Mouse (Mus musculus) gastrocnemius, postnatal 14 days (tissue): ENCODE measurements around the gene Tcp1. TPM values are rescaled to one million over a fixed set of nuclear protein-coding genes. Genes with fewer than 3 reads are reported as not detected.
"Not testable (repeated sequence)": the region's sequence is repeated elsewhere in the genome, so short reads cannot be mapped to it uniquely, and the experiment has no call there.

Experiments used
- DNase-seq: peaks from one replicate; pipeline ENCODE4 v3.0.0; 2021; ENCODE audit warnings: mixed read lengths
- intact Hi-C: fragments of 180-260 bp; cut with DNase I; formaldehyde crosslinking; loops from one replicate; pipeline ENCODE4 v1.15.1; 2025; ENCODE audit warnings: low total_unique reads
- long read RNA-seq, 2 experiments: library from polyadenylated mRNA; stranded (forward); transcript quantifications; one replicate each; pipeline ENCODE4 v2.0.0; 2021
- total RNA-seq, 2 experiments: library from RNA; stranded (reverse); gene quantifications; 2 replicates each; pipeline ENCODE4 v1.2.3; 2021

Gene Tcp1
- 100 to 1,000 TPM; 205 to 212 TPM for total RNA-seq
- long read RNA-seq, experiment 1, transcript Tcp1-209 (12 exons, 2,446 nt) = major isoform, 150 of 171 reads
- long read RNA-seq, experiment 1, partial matches to known transcripts = 17 of 171 reads
- long read RNA-seq, experiment 1, other reads (novel, unspliced or antisense) = 0 of 171 reads
- long read RNA-seq, experiment 2, transcript Tcp1-209 (12 exons, 2,446 nt) = major isoform, 144 of 179 reads
- long read RNA-seq, experiment 2, partial matches to known transcripts = 27 of 179 reads
- long read RNA-seq, experiment 2, other reads (novel, unspliced or antisense) = 4 of 179 reads

DNA sequence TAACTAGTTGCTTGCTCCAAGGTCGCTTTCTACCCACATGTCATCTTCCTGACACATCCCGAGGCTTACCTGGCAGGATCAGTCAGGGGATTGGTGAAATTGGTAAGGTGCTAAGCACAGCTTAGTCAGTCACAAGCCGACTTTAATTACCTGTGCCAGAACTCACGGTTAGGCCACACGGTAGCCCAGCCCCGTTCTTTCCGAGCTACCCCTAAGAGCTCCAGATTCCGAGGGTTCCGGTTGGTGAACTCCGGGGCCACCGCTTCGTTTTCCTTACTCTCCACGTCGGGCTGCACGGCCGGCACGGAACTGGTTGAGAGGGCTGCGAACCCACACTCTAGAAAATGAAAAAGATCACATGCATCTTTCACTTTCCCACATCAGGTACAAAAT, at the start of gene Tcp1:
TSS of gene Tcp1 (plus strand) at position 214 of the 393 bp plus-strand sequence.
- DNase-seq = no peak
- intact Hi-C loops = loop anchor here (10.0 kb wide), 1 partner anchor 69 kb away; no protein-coding TSS in a partner anchor

DNA sequence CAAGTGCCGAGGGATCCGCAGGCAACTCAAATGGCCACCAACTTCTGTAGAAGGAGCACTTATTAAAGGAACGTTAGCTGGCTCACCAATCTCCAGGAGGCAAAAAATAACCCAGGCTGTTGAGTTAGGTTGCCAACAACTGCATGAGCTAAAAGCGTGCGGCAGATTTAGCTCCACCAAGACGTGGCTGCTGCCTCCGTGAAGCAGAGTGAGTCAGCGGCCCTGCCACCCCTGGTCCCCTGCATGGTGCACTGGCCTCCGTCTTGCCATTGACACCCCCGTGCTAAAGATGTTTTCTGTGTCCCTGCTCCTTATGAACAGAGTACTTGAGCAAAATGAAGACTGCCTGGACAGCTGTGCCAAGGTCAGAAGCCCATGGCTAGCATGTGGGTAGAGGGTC, 48.6 kb upstream of the Tcp1 start:
- DNase-seq = no peak

DNA sequence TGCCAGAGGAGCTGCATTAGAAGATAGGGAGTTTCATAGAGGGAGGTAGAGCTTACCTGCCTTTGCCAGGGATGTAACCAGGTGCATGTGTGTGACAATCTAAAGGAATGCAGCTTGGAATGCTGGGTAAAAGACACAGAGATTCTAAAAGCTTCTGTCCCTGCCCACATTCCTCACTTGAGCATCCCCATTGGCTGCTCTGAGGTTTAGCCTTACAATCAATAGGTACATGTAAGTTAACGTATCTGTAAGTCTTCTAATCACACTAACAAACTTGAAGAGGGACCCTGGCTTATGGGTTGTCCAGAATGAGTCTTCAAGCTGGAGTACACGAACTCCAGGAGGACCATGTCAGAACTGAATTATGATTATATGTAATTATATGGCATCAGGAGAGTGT, 47.5 kb upstream of the Tcp1 start, which contains the start of gene Mas1:
TSS of gene Mas1 (minus strand) at position 101 of the 400 bp plus-strand sequence.
- no peak for DNase-seq
- intact Hi-C loops = no loop called here

More for the DNA sequence above, 48.6 kb upstream of the Tcp1 start:
- intact Hi-C loops = no loop called here

DNA sequence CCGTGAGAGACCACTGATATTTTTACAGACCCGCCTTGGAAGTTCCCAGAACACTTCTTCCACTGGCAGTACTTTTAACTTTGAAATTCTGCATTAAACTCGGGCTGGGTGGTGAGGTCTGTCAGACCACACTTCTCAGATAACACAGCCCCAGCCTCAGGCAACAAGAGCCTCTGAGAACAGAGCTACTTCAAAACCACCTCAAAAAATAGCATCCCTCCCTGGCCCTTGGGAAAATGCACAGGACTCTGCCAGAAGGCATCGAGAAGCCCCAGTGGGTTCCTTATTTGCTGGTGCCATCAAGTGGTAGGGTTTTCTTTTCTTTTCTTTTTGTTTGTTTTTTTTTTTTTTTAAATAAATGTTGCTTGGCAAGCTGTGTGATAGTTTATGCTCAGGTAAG, 46.9 kb upstream of the Tcp1 start:
- intact Hi-C loops = no loop called here
- no peak for DNase-seq

DNA sequence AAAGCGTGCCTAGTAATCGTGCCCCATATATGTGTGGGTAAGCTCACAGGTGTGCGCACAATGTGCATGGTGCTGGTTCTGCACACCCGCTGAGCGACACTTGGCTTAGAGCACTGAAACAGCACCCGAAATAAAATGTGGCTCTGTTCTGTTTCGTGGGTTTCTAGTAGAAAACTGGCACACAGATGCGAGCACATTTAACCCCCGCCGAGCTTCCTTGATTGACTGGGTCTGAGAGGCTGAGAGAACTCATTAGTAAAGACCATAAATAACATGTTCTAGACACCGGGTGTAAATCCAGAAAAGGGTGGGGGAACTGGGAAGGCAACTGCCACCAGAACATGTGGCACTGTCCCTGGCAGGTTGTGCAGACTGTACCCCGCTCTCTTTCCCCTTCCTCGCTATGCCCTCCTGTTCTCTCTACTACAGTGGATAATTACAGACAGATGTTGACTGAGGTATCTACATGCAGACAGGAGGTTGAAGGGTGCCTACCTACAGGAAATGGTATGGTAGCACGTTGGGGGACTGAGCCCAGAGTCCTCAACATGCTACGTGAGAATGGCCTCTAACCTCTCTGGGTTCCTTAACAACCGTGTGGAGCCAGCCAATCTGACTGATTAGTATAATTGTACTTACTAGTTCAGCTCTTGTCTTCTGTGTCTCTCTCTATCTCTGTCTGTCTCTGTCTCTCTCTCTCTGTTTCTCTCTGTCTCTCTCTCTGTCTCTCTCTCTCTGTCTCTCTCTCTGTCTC, 43.0 kb upstream of the Tcp1 start:
- intact Hi-C loops = no loop called here
- DNase-seq = no peak

DNA sequence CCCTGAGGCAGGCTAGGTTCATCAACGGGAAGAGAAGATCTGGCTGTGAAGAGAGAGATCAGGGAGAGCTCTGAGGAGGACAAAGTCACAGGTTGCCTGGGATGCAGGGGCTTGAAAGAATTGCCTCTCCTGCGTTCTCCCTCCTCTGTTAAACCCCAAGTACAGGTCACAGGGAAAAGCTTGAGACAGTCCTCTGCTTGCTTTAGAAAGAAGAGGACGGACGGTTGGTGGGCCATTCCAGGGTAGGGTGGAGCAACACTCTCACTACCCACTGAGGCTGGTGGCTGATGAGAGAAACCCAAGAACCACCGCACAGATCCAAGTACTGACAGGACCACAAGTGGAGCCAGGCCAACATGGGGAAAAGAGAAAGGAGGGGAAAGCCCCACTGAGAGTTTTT, 39.8 kb upstream of the Tcp1 start, which contains the start of gene Mrgprh:
TSS of gene Mrgprh (plus strand) at position 301 of the 400 bp plus-strand sequence.
- DNase-seq = no peak
- intact Hi-C loops = no loop called here

DNA sequence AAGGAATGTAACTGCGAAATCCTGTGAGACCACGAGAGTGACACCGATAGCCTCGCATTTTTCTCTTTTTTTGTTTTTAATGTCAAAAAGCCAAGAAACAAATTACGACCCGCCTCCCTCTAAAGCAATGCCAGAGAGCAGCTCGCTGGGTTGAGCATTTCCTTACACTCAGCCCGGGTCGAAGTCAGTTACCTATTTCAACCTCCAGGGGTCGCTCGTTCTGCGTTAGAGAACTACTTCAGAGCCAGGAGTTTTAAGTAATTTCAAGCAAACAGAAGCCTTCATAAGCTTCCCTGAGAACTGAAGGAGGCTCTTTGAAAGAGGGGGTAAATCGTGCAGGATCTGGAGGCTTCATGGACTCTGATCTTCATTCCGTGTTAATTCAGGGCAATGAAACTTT, 35.3 kb upstream of the Tcp1 start:
- intact Hi-C loops = loop anchor here (5.0 kb wide), 1 partner anchor 117 kb away; no protein-coding TSS in a partner anchor
- DNase-seq = peak; percentile 73

DNA sequence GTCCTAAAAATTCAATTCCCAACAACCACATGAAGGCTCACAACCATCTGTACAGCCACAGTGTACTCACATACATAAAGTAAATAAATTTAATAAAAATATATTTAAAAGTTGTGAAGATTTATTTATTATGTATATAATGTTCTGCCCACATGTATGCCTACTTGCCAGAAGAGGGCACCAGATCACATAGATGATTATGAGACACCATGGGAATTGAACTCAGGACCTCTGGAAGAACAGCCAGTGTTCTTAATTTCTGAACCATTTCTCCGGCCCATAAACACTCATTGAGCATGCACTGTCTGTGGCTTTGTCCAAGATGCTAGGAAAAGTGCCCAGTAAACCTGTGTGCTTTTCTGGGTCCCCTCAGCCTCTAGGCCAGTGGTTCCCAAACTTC, 34.3 kb upstream of the Tcp1 start:
- intact Hi-C loops = loop anchor here (5.0 kb wide), 1 partner anchor 116 kb away; no protein-coding TSS in a partner anchor

DNA sequence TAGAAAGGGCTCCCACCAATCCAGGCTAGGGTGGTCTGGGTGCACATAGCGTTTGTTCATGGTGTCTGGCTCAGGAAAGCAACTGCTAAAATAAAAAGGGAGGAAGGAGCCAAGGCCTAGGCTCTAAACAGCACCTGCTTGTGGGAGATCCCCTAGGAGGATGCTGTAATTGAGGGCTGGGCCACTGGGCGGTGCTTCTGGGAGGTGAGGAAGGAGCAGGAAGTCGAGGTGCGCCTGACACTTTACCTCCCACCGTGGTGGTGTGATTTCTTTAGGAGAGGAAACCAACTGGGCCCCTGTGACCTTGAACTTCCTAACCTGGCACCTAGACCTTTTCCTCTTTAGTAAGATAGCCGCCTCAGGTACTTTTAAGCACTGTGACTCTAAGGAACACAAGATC, 28.9 kb upstream of the Tcp1 start:
- no peak for DNase-seq
- intact Hi-C loops = no loop called here

More for the DNA sequence above, 34.3 kb upstream of the Tcp1 start:
- no peak for DNase-seq

DNA sequence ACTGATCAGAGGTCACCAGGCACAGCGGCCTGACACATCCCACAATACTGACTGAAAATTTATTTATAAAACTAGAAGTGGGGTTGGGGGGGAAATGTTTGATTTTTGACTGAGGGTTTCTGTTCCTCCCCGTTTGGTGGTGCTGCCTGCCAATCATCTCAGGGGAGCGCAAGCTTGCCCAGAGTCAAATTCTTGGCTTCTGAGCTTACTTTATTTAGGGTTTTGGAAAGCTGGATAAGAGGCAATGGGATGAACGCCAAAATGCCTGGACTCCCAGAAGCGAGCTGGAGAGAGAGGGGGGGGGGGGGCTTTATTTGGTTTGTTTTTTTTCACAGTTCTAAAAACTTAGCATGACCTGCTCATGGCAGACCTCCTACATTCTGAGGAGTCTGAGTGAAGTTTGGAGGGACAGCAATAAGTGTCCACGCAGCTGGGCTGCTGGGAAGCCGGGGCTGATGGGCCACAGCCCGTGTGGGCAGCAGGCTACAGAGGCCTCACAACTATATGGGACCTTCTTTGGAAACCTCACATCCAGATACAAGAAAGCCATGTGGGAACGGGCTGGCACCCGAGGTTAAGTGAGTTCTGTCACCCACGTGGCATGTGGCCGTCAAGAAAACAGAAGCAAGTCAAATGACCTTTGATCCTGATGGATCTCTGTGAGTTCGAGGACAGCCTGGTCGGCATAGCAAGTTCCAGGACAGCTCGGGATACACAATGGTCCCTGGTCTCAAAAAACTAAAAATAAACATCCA, 28.3 kb upstream of the Tcp1 start:
- intact Hi-C loops = no loop called here
- no peak for DNase-seq

DNA sequence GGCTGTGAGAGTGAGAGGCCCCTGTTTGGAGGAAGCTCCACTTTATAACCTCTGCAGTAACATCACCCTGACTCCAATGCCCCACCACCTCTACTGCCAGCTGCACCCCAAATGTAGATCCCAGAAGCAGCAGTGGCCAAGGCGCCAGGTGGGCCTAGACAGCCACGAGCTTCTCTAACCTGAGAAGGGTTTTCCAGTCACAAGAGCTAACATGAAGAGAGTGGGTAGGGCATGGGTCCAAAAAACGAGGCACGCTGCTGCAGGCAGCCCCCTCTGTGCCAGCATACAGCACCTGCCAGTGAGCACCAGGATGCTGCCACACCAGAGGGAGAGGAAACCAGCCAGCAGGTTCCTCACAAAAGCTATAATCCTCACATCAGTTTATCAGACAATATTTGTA, 24.4 kb upstream of the Tcp1 start:
- intact Hi-C loops = no loop called here
- no peak for DNase-seq

DNA sequence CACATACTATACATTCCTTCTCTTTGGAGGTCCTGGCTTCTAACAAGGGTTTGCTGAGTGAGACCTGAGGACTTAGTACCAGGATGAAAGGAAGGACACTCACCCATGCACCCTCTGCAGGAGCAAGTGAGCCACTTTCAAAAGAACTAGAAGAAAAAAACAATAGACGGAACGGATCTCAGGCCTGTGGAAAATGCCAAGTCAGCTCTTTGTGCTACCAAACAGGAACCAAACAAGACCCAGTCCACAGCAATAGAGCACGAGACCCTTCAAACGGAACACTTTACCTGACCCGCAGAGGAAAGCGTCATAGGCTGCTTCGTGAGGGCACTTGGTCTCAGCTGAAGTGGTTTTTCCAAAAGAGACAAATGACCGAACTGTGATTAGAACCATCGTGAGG, 23.5 kb upstream of the Tcp1 start:
- intact Hi-C loops = no loop called here

DNA sequence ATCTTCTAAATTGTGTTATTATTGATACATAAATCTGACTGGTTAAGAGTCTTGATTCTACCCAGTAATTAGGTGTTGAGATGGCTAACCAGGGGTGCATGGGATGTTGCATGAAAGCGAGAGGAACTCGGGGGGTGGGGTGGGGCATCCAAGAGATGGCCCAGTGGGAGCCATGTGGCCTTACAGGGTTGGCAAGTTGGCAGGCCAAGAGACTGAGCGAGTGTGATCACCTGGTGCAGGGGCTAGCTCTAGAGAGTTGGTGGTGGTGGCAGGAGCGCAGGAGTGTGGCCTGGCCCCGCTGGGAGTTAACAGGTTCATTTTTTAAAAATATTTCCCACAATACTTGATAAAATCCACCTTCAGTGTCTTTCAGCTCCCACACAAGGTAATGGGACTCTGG, 17.8 kb upstream of the Tcp1 start:
- intact Hi-C loops = no loop called here
- DNase-seq = no peak

More for the DNA sequence above, 23.5 kb upstream of the Tcp1 start:
- DNase-seq = no peak

DNA sequence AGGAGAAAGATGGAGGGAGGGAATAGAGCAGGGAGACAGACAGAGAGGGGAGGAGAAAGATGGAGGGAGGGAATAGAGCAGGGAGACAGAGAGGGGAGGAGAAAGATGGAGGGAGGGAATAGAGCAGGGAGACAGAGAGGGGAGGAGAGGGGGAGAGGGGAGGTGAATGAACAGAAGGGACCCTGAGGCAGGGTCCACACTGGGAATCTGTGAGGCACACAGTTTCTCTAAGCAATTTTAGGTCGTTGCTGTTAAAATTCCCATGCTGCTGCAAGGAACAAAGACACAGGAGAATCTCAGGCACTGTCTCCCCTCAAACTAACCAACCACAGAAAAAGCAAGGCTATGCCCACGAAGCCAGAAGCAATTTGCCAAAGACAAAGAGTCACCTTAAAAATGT, 16.9 kb upstream of the Tcp1 start:
- intact Hi-C loops, DNase-seq: not testable (repeated sequence)

DNA sequence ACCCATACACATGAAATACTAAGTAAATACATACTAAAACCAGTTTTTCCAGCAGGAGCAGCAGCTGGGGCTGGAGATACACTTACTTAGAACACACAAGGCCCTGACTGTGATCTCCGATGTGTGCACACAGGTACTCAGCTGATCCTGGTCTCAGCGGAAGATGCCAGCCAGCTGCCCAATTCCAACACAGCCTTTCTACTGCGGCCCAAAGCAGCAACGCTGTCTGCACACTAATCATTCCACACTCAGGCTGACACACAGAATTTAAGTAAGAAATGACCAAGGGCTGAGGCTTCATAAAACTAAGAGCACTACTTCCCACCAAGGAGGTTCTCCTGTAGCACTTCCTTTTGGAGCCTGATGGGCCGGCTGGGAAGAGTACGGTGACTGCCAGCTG, 13.2 kb upstream of the Tcp1 start:
- DNase-seq = no peak
- intact Hi-C loops = no loop called here

DNA sequence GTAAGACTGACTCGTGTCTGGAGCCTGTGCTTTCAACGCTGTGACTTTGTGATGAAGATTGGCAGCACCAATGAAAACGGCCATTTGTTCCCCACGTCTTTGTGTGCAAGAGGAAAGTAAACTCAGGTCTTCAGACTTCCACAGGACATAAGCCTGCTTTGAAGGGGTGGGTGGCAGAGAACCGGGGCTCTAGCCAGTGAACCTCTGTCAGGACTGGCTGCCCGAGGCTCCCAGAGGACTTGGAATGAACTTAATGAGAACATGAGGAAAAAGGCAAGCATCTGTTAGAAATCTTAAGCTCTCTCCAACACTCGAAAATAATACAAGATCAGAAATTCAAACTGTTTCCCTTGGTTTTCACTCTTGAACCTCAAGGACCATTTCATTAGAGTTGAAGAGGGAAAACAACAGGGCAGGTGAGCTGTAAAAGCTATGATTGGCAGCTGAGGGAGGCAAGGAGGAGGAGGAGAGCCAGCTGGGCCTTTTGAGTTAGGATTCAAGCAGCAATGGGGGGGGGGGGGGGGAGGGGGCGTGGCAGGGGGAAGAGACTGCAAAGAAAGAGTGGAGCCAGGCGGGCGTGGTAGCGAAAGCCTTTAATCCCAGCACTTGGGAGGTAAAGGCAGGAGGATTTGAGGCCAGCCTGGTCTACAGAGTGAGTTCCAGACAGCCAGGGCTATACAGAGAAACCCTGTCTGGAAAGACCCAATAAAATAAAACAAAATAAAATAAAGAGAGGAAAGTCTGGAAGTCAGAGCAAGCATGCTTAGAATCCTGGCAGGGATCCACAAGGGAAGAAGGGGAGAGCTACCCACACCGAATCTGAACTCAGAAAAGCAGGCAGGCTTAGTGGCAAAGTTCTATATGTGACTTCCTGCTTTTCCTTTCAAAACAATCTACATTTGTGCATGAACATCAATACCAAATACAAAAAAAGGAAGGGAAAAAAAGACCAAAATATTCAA, 11.8 kb upstream of the Tcp1 start:
- no peak for DNase-seq
- intact Hi-C loops = no loop called here

DNA sequence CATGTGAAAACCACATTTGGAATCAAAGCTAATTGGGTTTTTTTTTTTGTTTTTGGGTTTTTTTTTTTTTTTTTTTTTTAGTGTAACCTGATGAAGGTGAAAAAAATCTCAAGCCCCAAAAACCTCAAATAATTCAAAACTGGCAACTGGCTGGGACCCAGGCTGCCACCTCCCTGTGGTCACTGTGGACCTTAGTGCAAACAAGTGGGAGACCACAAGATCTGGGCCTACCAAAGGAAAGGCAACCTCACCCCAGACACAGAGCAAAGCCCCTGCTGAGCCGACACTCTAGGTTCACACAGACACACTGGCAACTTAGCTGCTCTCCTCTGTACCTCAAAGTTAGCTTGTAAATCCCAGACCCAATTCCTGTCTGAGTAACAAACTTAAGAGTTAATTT, 11.2 kb upstream of the Tcp1 start:
- intact Hi-C loops = no loop called here

DNA sequence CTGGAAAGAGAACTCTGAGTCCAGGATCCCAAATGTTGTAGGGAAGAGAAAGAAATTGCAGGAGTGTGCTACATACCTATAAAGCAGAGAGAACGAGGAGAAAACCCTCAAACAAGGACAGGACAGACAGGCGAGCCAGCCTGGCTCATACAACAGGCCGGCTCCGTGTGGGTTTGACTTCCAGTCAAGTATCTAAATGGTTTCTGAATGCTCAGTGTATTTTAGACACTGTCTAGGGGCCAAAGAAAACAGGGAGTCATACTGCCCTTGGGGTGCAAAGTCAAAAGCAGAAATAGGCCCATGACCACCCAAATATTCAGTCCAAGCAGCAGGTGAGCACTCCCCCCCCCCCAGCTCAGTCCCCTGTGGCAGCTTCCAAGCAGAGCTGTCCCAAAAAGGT, 9.7 kb upstream of the Tcp1 start:
- DNase-seq = no peak
- intact Hi-C loops = no loop called here

More for the DNA sequence above, 11.2 kb upstream of the Tcp1 start:
- DNase-seq = no peak

DNA sequence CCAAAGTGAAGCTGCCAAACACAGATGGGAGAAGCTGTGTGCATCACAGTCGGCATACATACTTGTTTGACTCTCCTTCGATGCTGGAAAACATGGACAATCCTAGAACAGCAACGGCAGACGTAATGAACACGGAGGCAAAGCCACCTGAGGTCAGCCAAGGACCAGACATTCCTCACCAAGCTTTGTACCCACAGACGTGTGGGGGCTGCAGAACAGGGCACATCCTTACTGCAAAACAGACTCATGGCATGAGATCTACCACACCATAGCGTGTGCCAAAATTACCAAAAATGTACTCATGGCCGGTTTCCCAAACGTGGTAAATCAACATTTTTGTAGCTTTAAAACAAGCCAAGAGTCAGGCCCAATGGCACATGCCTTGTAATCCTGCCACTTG, 9.1 kb upstream of the Tcp1 start:
- intact Hi-C loops = no loop called here
- no peak for DNase-seq
